Mouse (Mus musculus) retina, postnatal 7 days (tissue): ENCODE data around the gene Tnfrsf25.
A peak's percentile ranks its signal among the peaks of the same experiment; 100 is the strongest.

ENCODE experiments used
- DNase-seq: peaks from one replicate; pipeline ENCODE4 v3.0.0-alpha.2; 2012; ENCODE audit warnings: low read depth, low spot score

The Tnfrsf25 gene

GRCm38 (mm10) chr4:152140441-152140840 lies 24.7 kb downstream of the Tnfrsf25 start:
- DNase-seq = no peak

DNA sequence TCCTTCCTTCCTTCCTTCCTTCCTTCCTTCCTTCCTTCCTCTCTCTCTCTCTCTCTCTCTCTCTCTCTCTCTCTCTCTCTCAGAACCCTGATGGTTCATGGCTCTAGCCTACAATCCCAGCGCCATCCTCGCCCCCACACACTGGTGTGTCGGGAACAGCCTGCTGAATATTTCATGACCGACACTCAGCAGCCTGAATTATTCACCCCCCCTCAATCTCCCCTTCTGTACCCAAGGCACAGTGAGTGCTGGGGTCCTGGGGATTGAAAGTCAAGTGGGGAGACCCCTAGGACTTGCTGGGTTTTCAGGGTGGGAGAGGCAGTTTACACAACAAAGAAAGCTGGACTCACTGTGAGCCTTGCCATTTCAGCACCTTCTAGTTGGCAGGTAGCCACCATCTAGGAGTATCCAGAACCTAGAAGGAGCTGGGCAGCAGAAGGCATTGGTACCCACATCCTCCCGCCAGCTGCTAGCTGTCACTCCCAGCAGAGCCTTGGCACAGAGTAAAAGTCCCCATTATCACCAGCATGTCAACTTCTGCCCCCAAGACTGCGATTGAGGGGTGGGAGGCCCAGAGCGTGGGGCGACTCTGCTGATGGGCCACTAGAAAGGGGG lies 25.9 kb downstream of the Tnfrsf25 start:
- no peak for DNase-seq

DNA sequence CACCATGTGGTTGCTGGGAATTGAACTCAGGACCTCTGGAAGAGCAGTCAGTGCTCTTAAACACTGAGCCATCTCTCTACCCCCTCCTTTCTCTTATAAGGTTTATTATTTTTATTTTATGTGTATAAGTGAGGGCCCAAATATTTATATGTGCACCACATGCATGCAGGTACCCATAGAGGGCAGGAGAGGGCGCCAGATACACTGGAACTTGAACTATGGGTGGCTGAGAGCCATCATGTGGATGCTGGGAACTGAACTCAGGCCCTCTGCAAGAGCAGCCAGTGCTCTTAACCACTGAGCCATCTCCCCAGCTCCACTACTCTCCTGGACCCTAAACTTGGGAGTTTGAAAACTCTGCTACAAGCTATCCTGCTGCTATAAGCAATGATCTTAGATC lies 27.9 kb downstream of the Tnfrsf25 start:
- DNase-seq = no peak

- no peak for DNase-seq
Measured at GRCm38 (mm10) chr4:152145473-152145872, 29.7 kb downstream of the Tnfrsf25 start.

DNA sequence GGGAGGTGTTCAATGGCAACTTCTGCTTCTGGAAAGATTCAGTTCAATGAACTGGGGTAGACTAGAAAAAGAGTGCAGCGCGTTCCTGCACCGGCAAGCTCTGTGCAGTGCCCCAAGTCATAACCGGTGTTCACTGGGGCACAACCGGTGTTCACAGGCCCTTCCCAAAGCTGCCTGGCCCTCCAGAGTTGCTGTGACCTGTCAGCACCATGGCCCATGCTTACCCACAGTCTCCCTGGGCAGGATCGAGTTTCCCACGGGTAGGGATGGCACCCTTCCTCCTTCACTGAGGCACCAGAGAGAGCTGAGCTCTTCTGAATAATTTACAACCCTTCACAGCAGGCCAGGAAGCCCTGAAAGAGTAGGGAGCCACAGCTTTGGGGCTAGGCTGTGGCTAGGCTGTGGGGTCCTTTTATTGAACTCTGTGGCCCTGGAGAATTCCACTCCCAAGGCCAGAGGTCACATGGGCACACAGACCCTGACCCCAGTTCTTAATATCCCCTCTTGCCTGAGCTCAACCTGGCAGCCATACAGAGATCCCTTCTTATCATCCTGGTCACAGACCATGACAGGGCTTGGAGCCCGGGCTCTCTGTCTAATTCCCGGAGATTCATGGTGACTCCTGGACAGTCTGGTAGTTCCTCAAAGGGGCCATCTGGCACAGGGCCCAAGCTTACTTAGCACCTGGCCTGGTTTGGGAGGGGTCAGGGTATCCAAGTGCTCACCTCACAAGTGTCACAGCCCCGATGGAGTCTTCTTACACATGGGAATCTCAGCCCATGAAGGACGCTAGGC lies 30.5 kb downstream of the Tnfrsf25 start:
- no peak for DNase-seq

- DNase-seq = no peak
Measured at GRCm38 (mm10) chr4:152150546-152150945, 34.8 kb downstream of the Tnfrsf25 start.

DNA sequence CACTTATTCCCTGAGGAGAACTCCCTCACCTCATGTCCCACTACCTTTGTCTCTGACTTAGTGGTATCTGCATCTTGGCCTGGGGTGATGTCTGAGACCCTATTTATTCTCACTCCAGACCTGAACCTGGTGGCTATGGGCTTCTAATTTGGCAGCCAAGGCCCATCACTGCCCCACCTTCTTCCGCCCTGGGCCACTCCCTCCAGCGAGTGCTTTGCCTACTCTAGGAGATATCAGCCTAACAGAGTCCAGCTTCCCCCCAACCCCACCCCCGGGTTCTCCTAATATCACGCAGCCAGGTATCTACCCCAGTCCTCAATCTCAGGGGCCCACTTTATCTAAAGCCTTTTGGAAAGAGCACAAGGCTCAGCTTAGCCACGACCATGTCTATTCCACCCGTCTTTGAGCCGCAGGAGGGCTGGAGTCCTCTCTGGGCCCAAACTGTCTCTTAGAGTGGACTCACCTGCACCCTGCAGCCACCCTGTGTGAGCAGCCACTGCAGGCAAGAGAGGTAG lies 35.8 kb downstream of the Tnfrsf25 start:
- DNase-seq = no peak

- DNase-seq = peak; percentile 47
Measured at GRCm38 (mm10) chr4:152151966-152152544, 36.3 kb downstream of the Tnfrsf25 start, which contains the start of gene Espn. Espn (minus strand) TSS chr4:152152371.

DNA sequence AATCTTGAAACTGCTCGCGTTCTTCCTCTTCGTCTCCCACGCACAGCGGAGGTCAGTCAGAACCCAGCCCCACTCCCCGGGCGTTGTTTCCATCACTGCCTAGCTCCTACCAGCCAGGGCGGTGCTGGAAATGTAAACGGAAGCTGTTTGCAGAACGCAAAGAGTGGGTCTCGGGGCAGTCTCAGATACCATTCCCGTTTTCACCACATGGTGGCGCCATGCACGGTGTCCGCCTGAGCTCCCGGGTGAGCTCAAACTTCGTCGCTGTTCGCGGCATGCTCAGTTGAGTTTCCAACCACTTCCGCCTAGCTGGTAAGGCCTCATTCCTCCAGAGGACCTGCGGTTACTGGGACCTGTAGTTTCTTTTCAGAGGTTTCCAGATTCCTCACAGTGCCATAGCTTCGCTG lies 38.0 kb downstream of the Tnfrsf25 start:
- DNase-seq = no peak

DNA sequence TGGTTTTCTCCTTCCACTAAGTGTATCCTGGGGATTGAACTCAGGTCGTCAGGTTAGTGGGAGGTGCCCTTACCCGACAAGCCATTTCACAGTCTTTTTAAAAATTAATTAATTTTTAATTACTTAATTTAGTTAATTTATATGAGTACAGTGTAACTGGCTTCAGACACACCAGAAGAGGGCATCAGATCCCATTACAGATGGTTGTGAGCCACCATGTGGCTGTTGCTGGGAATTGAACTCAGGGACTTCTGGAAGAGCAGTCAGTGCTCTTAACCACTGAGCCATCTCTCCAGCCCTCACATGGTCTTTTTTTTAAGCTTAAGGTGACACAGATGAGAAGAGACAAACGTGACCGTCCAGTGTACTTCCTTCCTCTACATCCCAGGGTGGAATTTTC lies 39.3 kb downstream of the Tnfrsf25 start:
- DNase-seq = no peak

DNA sequence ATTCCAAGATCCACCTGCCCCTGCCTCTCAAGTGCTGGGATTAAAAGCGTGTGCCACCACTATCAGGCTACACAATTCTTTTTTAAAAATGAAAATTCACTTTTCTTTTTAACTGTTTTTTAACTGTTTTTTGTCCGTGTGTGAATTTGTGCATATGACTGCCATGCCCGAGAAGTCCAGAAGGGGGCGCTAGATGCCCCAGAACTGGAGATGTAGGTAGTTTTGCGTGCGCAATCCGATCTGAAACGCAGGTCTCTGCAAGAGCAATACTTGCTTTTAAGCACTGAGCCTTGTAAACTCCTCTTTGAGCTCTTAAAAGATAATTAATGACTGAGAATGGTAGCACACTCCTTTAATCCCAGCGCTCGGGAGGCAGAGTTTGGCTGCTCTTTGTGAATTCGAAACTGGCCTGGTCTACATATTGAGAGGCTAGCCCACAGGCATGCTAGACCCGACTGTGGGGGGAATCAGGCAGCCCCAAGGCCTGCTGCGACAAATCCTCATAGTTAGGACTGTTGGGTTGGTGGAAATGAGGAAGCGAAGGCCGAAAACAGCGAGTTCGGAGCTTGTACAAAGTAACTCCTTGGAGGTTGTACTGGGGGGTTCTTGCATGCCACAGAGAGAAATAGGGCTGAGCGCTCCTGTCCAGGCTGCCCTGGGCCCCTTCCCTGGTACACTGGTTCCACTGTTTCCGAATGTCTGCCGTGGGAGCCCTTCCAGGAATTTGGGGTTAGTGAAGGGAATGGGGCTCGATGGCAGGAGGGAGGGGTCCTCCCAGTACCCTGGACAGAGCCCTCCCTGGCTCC lies 42.2 kb downstream of the Tnfrsf25 start:
- no peak for DNase-seq

DNA sequence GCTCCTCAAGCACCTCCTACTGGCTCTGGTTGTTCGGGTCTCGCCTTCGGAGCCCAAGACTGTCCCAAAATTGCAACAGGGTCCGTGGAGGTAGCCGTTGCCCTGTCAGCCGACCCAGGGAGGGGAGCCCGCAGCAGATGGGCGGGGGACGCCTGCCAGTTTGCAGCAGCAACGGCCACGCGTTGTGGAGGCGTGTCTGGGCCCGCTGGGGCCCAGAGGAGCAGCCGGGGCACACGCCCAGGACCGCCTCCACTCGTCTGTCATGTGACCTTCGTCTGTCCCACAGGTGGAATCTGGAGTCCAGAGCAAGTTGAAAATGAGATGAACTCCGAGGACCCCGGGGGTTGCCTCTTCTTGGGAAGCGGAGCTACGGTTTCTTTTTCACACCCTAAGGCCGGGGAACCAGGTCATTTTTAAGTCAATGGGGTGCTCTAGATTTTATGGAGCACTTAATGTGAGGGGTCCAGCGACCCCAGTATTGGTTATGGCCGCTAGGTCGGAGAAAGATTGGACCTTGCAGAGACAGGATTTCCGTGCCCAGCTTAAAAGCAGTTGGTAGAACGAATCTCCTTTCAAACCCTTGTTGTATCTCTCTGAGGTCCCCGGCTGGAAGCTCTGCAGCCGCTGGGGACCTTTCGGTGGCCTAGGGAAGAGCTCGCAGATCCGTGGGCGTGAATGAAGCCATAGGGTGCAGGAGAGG lies 43.0 kb downstream of the Tnfrsf25 start, which contains the start of gene Hes2:
Hes2 (plus strand) TSS at position 283 of the 700 bp plus-strand sequence.
- no peak for DNase-seq

GRCm38 (mm10) chr4:152159285-152159678 lies 43.5 kb downstream of the Tnfrsf25 start:
- no peak for DNase-seq

DNA sequence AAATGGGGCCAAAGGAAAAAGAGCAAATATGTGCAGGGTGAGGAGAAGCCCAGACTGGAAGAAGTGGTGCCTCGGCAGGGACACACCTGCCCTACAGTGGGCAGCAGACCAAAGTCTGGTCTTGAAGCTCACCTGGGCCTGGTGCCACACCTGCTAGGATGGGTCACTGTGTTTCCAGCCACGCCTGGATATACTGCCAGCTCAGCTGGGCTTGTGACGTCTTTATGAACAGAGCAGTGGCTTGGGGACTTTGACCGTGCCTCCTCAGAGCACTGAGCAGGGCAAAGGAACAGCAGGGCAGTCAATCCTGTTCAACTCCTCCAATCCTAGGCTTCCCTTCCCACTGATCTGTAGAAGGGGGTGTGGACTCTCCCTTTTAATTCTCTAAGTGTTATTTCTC lies 45.0 kb downstream of the Tnfrsf25 start:
- DNase-seq = no peak

DNA sequence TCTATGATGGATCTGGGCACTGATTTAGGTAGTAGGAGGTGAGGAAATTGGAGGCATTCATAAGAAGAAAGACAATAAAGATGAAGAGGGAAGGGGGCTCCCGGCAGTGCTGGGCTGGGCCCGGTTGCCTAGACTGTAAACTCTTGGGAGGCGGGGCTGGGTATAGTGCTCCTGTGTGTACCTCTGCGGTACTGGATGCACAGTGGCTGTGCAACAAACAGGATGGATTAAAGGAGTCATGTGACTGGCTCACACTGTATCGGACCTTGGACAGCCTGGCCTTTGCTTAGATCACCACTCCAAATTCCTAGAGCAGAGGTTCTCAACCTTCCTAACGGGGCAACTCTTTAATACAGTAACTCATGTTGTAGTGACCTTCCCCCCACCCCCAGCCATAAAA lies 45.9 kb downstream of the Tnfrsf25 start:
- DNase-seq = no peak

DNA sequence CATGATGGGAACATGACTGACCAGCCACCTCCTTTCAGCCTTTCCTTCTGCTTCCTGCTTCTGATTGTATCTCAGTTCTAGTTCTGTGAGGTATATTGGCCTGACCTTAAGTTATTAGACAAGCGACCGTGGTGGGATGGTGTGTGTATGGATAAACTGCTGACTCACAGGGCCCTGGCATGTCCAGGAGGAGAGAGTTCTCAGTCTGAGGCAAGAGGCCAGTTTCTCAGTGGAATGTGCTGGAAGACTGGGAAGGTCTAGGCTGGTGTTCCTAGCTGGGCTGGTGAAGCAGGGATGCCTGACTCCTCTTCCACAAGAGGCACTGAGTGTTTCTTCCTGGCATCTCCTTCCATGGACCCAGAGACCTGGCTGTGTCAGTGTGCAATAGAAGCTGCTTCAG lies 47.0 kb downstream of the Tnfrsf25 start:
- no peak for DNase-seq

GRCm38 (mm10) chr4:152165036-152165931 lies 49.5 kb downstream of the Tnfrsf25 start:
- peak; percentile 52 for DNase-seq

DNA sequence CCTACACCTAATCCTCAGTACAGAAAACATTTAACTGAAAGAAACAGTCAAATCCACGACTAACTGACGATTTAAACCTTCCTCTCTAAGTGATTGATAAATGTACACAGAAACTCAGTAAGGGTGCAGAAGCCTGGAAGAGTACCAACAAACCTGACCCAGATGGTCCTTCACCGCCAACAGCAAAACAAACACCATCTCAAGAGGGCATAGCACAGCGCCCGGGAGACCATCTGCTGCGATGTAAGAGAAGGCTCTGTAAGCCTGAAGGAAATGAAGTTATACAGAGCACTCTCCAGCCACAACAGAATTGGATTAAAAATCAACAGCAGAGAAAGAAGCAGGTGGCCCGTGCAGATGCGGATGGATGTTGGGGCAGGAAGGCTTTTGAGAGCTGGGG lies 52.3 kb downstream of the Tnfrsf25 start:
- DNase-seq = no peak

DNA sequence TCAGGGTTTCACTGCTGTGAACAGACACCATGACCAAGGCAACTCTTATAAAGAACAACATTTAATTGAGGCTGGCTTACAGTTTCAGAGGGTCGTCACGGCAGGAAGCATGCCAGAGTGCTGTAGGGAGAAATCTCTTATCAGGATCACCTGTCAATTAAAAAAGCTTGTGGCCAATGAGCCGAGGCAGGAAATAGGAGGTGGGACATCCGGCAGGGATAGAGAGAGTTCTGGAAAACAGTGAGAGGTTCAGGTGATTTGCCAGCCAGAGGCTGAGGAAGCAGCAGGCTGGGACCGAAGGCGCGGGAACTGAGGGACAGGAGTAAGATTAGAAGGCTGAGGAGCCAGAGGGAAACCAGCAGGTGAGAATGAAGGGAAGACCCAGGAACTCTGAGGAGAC lies 53.4 kb downstream of the Tnfrsf25 start:
- DNase-seq = no peak
